Mouse (Mus musculus) forebrain, embryonic 13.5 days (tissue): ENCODE results near the gene Sema4c. TPM values are rescaled to one million over a fixed set of nuclear protein-coding genes. Genes with fewer than 3 reads are reported as not detected.

Experiments used
- ATAC-seq: fragments of 200-750 bp; cut with Nextera tagmentation; 2 replicates; pipeline ENCODE4 v1.8.0; 2017
- H3K27ac ChIP-seq: fragments of 300-500 bp; sonication (generic); 2 replicates; pipeline ENCODE4 v1.5.1; 2015; ENCODE audit warnings: inconsistent platforms, mild to moderate bottlenecking, moderate library complexity
- H3K27me3 ChIP-seq: fragments of 300-500 bp; sonication (generic); 2 replicates; pipeline ENCODE4 v1.6.1; 2015; ENCODE audit warnings: mild to moderate bottlenecking, inconsistent platforms
- H3K36me3 ChIP-seq: fragments of 300-500 bp; sonication (generic); 2 replicates; pipeline ENCODE4 v1.6.1; 2015; ENCODE audit warnings: mild to moderate bottlenecking, inconsistent platforms; ENCODE audit not compliant: poor library complexity, severe bottlenecking
- H3K4me1 ChIP-seq: fragments of 300-500 bp; sonication (generic); 2 replicates; pipeline ENCODE4 v1.6.1; 2015; ENCODE audit warnings: inconsistent platforms
- H3K4me2 ChIP-seq: fragments of 300-500 bp; sonication (generic); 2 replicates; pipeline ENCODE4 v1.6.1; 2015; ENCODE audit warnings: inconsistent platforms, mild to moderate bottlenecking, moderate library complexity
- H3K4me3 ChIP-seq: fragments of 300-500 bp; sonication (generic); 2 replicates; pipeline ENCODE4 v1.5.1; 2015; ENCODE audit warnings: mild to moderate bottlenecking, inconsistent platforms
- H3K9ac ChIP-seq: fragments of 300-500 bp; sonication (generic); 2 replicates; pipeline ENCODE4 v1.6.1; 2015; ENCODE audit warnings: mild to moderate bottlenecking, inconsistent platforms
- H3K9me3 ChIP-seq: fragments of 300-500 bp; sonication (generic); replicated peaks from 2 replicates; pipeline ENCODE4 v1.6.1; 2016; ENCODE audit warnings: inconsistent platforms
- WGBS: fragments of 180-500 bp; shearing (Covaris S2); methylation state at CpG from one replicate; pipeline ENCODE4 v1.1.7; 2015; 5-methylcytosine and 5-hydroxymethylcytosine counted together
- polyA plus RNA-seq: library from polyadenylated mRNA; unstranded; fragments of >200 nt; fragmentation: Nextera tagmentation; extraction: Ambion mirVana; gene quantifications from 2 replicates; pipeline ENCODE4 v1.2.1, GENCODE M21; 2015

Sema4c gene
- polyA plus RNA-seq, 1 experiment from 2014 or later: 27.3 TPM

- Histone ChIP-seq H3K27me3 (no peaks in the 10 kb centered on the region), H3K4me1 (peaks cover 55% of the 10 kb centered on the region), H3K9ac (no peak overlapping the region), H3K9me3 (no peaks in the 10 kb centered on the region), H3K27ac (no peak overlapping the region), H3K4me2 (no peak overlapping the region), H3K4me3 (no peak overlapping the region), H3K36me3 (peaks cover 74% of the 10 kb centered on the region)
- 79% methylated on average over 20 of the region's 20 CpGs for WGBS
- ATAC-seq: no peak
Observed at GRCm38 (mm10) chr1:36550075-36550863, 7.9 kb downstream of the Sema4c start.

- 90% methylated on average over 18 of the region's 18 CpGs for WGBS
- H3K36me3 ChIP-seq: peaks cover 66% of the 10 kb centered on the region
- no peak overlapping the region for H3K9ac ChIP-seq
Observed at GRCm38 (mm10) chr1:36549491-36549890, 8.7 kb downstream of the Sema4c start.

GRCm38 (mm10) chr1:36548771-36549170 lies 9.4 kb downstream of the Sema4c start:
- Histone ChIP-seq H3K4me3 (no peak overlapping the region), H3K36me3 (peaks cover 59% of the 10 kb centered on the region), H3K9ac (no peak overlapping the region), H3K4me2 (no peak overlapping the region), H3K27ac (0 out of 2 replicates have a peak overlapping the region, but pooled peaks have one; percentile 16), H3K4me1 (peaks cover 40% of the 10 kb centered on the region), H3K9me3 (no peaks in the 10 kb centered on the region), H3K27me3 (no peaks in the 10 kb centered on the region)
- no peak for ATAC-seq
- 63% methylated on average over 8 of the region's 8 CpGs for WGBS

More at GRCm38 (mm10) chr1:36549491-36549890, 8.7 kb downstream of the Sema4c start:
- Histone ChIP-seq H3K4me1 (peaks cover 47% of the 10 kb centered on the region), H3K9me3 (no peaks in the 10 kb centered on the region), H3K27ac (no peak overlapping the region), H3K4me3 (no peak overlapping the region), H3K4me2 (no peak overlapping the region), H3K27me3 (no peaks in the 10 kb centered on the region)
- ATAC-seq: no peak

GRCm38 (mm10) chr1:36547981-36548598 lies 10.1 kb downstream of the Sema4c start:
- Histone ChIP-seq H3K27me3 (no peaks in the 10 kb centered on the region), H3K4me1 (peaks cover 38% of the 10 kb centered on the region), H3K4me2 (no peak overlapping the region), H3K36me3 (peaks cover 52% of the 10 kb centered on the region), H3K27ac (peak overlapping the region; percentile 49), H3K4me3 (no peak overlapping the region), H3K9me3 (no peaks in the 10 kb centered on the region), H3K9ac (peak overlapping the region; percentile 52)
- no peak for ATAC-seq
- WGBS: 22% methylated on average over 9 of the region's 9 CpGs

GRCm38 (mm10) chr1:36546888-36547471 lies 11.2 kb downstream of the Sema4c start, which contains the start of gene Ankrd39:
Ankrd39 (minus strand) TSS chr1:36547445.
- peak within 1 kb of the TSS; percentile 49 for H3K27ac ChIP-seq
- under 1% methylated on average over 43 of the region's 43 CpGs for WGBS
- no peaks in the 10 kb centered on the region for H3K9me3 ChIP-seq
- H3K4me3 ChIP-seq: peak within 1 kb of the TSS; percentile 63
- H3K36me3 ChIP-seq: peaks cover 46% of the 10 kb centered on the region
- ATAC-seq: peak; percentile 98
- peak within 1 kb of the TSS; percentile 81 for H3K9ac ChIP-seq
- no peaks in the 10 kb centered on the region for H3K27me3 ChIP-seq
- peaks cover 35% of the 10 kb centered on the region for H3K4me1 ChIP-seq
- peak within 1 kb of the TSS; percentile 76 for H3K4me2 ChIP-seq

- Histone ChIP-seq H3K4me3 (peak overlapping the region; percentile 63), H3K4me1 (peaks cover 31% of the 10 kb centered on the region), H3K9me3 (no peaks in the 10 kb centered on the region), H3K9ac (peak overlapping the region; percentile 81; the same call in 1 of the 2 replicates), H3K27ac (no peak overlapping the region), H3K4me2 (peak overlapping the region; percentile 76), H3K36me3 (peaks cover 45% of the 10 kb centered on the region), H3K27me3 (no peaks in the 10 kb centered on the region)
- ATAC-seq: no peak
- WGBS: 69% methylated on average over 19 of the region's 19 CpGs
Observed at GRCm38 (mm10) chr1:36545845-36546600, 12.1 kb downstream of the Sema4c start.

GRCm38 (mm10) chr1:36545382-36545781 lies 12.8 kb downstream of the Sema4c start:
- 87% methylated on average over 2 of the region's 2 CpGs for WGBS
- no peaks in the 10 kb centered on the region for H3K9me3 ChIP-seq
- H3K4me3 ChIP-seq: no peak overlapping the region
- H3K36me3 ChIP-seq: peaks cover 44% of the 10 kb centered on the region
- H3K27me3 ChIP-seq: no peaks in the 10 kb centered on the region
- H3K4me2 ChIP-seq: no peak overlapping the region
- no peak overlapping the region for H3K9ac ChIP-seq
- H3K27ac ChIP-seq: no peak overlapping the region
- ATAC-seq: no peak
- H3K4me1 ChIP-seq: peaks cover 31% of the 10 kb centered on the region

- H3K36me3 ChIP-seq: peaks cover 39% of the 10 kb centered on the region
- no peaks in the 10 kb centered on the region for H3K9me3 ChIP-seq
- H3K27ac ChIP-seq: no peak overlapping the region
- H3K4me1 ChIP-seq: peaks cover 14% of the 10 kb centered on the region
- no peak overlapping the region for H3K4me3 ChIP-seq
- H3K27me3 ChIP-seq: no peaks in the 10 kb centered on the region
- WGBS: 96% methylated on average over 9 of the region's 9 CpGs
- H3K4me2 ChIP-seq: no peak overlapping the region
- no peak overlapping the region for H3K9ac ChIP-seq
- ATAC-seq: no peak
Observed at GRCm38 (mm10) chr1:36542925-36543324, 15.2 kb downstream of the Sema4c start.

GRCm38 (mm10) chr1:36541844-36542243 lies 16.3 kb downstream of the Sema4c start:
- Histone ChIP-seq H3K4me1 (peaks cover 12% of the 10 kb centered on the region), H3K4me3 (no peak overlapping the region), H3K27ac (no peak overlapping the region), H3K9ac (no peak overlapping the region), H3K4me2 (no peak overlapping the region), H3K36me3 (peaks cover 38% of the 10 kb centered on the region), H3K9me3 (no peaks in the 10 kb centered on the region), H3K27me3 (no peaks in the 10 kb centered on the region)
- ATAC-seq: no peak
- 92% methylated on average over 16 of the region's 16 CpGs for WGBS

GRCm38 (mm10) chr1:36540807-36541206 lies 17.3 kb downstream of the Sema4c start:
- 93% methylated on average over 12 of the region's 12 CpGs for WGBS
- no peaks in the 10 kb centered on the region for H3K27me3 ChIP-seq
- H3K9ac ChIP-seq: no peak overlapping the region
- no peak overlapping the region for H3K4me3 ChIP-seq
- H3K36me3 ChIP-seq: peaks cover 38% of the 10 kb centered on the region
- H3K27ac ChIP-seq: no peak overlapping the region
- ATAC-seq: no peak
- peaks cover 5% of the 10 kb centered on the region for H3K4me1 ChIP-seq
- no peaks in the 10 kb centered on the region for H3K9me3 ChIP-seq
- H3K4me2 ChIP-seq: no peak overlapping the region

GRCm38 (mm10) chr1:36540132-36540531 lies 18.0 kb downstream of the Sema4c start:
- no peak overlapping the region for H3K9ac ChIP-seq
- 89% methylated on average over 11 of the region's 11 CpGs for WGBS
- no peak for ATAC-seq

More at GRCm38 (mm10) chr1:36540132-36540531, 18.0 kb downstream of the Sema4c start:
- Histone ChIP-seq H3K27me3 (no peaks in the 10 kb centered on the region), H3K9me3 (no peaks in the 10 kb centered on the region), H3K27ac (no peak overlapping the region), H3K4me2 (no peak overlapping the region), H3K4me1 (peaks cover 5% of the 10 kb centered on the region), H3K4me3 (no peak overlapping the region), H3K36me3 (peaks cover 38% of the 10 kb centered on the region)
